Mouse (Mus musculus) thymus, adult 2 months (tissue): Measurements from ENCODE around the gene Ankrd52. TPM values are rescaled to one million over a fixed set of nuclear protein-coding genes. Genes with fewer than 3 reads are reported as not detected.

Experiments used
- DNase-seq: peaks from one replicate; pipeline ENCODE4 v3.0.0; 2021
- H3K27ac ChIP-seq: fragments of 200-500 bp; 2 replicates; pipeline ENCODE4 v1.5.1; 2012; ENCODE audit warnings: low read length, control low read depth; ENCODE audit not compliant: control insufficient read depth, insufficient read depth
- H3K27me3 ChIP-seq: fragments of 200-500 bp; 2 replicates; pipeline ENCODE4 v1.6.1; 2012; ENCODE audit warnings: mild to moderate bottlenecking, low read length, moderate library complexity, mixed read lengths; ENCODE audit not compliant: control insufficient read depth, insufficient read depth
- H3K36me3 ChIP-seq: fragments of 200-500 bp; 2 replicates; pipeline ENCODE4 v1.6.1; 2012; ENCODE audit warnings: mild to moderate bottlenecking, low read length, moderate library complexity; ENCODE audit not compliant: control insufficient read depth, insufficient read depth
- H3K4me1 ChIP-seq: fragments of 200-500 bp; replicated peaks from 2 replicates; pipeline ENCODE4 v1.6.1; 2012; ENCODE audit warnings: low read length; ENCODE audit not compliant: control insufficient read depth, insufficient read depth
- H3K4me3 ChIP-seq: fragments of 200-500 bp; 2 replicates; pipeline ENCODE4 v1.5.1; 2012; ENCODE audit warnings: mild to moderate bottlenecking, low read length, control low read depth, moderate library complexity; ENCODE audit not compliant: control insufficient read depth, insufficient read depth
- CTCF ChIP-seq: fragments of 200-500 bp; IDR thresholded peaks from 2 replicates; pipeline ENCODE4 v1.5.1; 2012; ENCODE audit warnings: mild to moderate bottlenecking, control low read depth, low read length, moderate library complexity, borderline replicate concordance; ENCODE audit not compliant: control insufficient read depth, poor library complexity, insufficient read depth; ENCODE audit errors: extremely low read depth
- POLR2A ChIP-seq: fragments of 200-500 bp; IDR thresholded peaks from 2 replicates; pipeline ENCODE4 v1.6.1; 2012; ENCODE audit warnings: mild to moderate bottlenecking, low read length, control low read depth, moderate library complexity; ENCODE audit not compliant: control insufficient read depth, poor library complexity, insufficient read depth; ENCODE audit errors: extremely low read depth
- WGBS: fragments of 180-500 bp; shearing (Covaris S2); methylation state at CpG from one replicate; pipeline ENCODE4 v1.1.7; 2018; 5-methylcytosine and 5-hydroxymethylcytosine counted together
- polyA plus RNA-seq: library from polyadenylated mRNA; depleted of rRNA; stranded (reverse); fragments of >200 nt; gene quantifications from 2 replicates; pipeline ENCODE4 v1.2.3, GENCODE M21; 2012

The Ankrd52 gene
- polyA plus RNA-seq, 1 experiment = 71.0 TPM

DNA sequence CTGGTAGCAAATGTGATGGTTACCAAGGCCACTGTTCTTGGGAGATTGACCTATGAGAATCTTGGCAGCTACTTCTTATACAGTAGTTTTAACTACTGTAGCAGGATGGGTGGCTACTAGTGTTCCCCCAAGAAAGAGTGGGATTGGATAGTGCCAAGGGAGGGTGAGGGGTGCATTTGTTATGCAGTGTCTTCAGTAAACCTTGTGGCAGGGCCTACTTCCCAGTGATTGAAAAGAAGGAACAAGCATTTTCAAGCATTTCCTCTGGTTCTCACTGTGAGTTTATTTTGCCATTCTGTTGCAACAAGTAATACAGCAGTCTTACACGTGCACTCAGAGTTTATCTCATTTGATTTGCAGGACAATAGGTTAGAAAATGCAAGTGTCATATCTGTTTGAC lies 35.6 kb downstream of the Ankrd52 start:
- H3K4me3 ChIP-seq = no peak overlapping the region
- TF ChIP-seq CTCF = no peak
- no peak for TF ChIP-seq POLR2A
- no peaks in the 10 kb centered on the region for H3K27me3 ChIP-seq
- no peak for DNase-seq
- peaks cover 15% of the 10 kb centered on the region; the same call in 1 of the 2 replicates for H3K36me3 ChIP-seq
- peaks cover 25% of the 10 kb centered on the region for H3K4me1 ChIP-seq
- no peak overlapping the region for H3K27ac ChIP-seq
- 14% methylated on average over 1 of the region's 1 CpGs for WGBS

DNA sequence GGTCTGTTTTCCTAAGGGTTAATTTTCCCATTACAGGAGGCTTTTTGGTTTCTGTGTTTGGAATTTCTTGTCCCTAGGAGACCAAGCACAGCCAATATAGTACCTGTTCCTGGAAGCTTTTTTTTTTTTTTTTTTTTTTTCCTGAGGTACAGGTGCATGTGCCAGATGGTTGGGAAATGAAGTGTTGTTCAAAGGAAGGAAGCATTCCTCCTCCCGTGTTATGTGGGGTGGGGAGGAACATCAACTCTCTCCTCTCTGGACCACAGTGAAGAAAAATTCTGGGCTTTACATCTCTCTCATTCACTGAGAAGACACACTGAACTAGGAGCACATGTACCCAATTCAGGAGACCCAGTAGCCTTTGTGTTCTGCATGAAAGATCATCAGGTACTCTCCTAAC lies 36.2 kb downstream of the Ankrd52 start:
- Histone ChIP-seq H3K36me3 (peaks cover 18% of the 10 kb centered on the region; the same call in 1 of the 2 replicates), H3K27ac (no peak overlapping the region), H3K27me3 (no peaks in the 10 kb centered on the region), H3K4me1 (peaks cover 25% of the 10 kb centered on the region), H3K4me3 (no peak overlapping the region)
- WGBS = 33% methylated on average over 1 of the region's 1 CpGs
- TF ChIP-seq CTCF (no peak), POLR2A (no peak)
- DNase-seq = no peak

DNA sequence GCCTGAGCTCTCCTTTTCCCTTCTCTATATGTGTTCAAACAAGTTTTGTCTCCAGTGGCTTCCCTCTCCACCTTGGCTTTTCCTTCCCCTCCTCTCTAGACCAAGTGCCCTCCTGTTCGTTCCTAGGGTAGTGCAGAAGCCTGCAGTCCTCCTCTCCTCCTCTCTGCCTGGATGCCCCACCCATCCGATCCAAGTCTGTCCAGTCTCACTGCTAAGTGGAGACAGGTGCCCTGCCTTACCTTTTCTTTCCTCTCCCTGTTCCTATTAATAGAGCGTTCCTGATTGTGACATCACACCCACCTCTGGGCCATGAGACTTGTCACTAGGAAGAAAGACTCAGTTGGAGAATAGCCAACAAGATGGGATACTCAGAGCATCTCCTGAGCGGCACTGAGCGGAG lies 37.9 kb downstream of the Ankrd52 start:
- TF ChIP-seq POLR2A (no peak), CTCF (no peak)
- no peak overlapping the region for H3K27ac ChIP-seq
- WGBS = 97% methylated on average over 5 of the region's 5 CpGs
- H3K4me3 ChIP-seq = no peak overlapping the region
- H3K36me3 ChIP-seq = peaks cover 24% of the 10 kb centered on the region; the same call in 1 of the 2 replicates
- no peak for DNase-seq
- H3K4me1 ChIP-seq = peaks cover 16% of the 10 kb centered on the region
- no peaks in the 10 kb centered on the region for H3K27me3 ChIP-seq

DNA sequence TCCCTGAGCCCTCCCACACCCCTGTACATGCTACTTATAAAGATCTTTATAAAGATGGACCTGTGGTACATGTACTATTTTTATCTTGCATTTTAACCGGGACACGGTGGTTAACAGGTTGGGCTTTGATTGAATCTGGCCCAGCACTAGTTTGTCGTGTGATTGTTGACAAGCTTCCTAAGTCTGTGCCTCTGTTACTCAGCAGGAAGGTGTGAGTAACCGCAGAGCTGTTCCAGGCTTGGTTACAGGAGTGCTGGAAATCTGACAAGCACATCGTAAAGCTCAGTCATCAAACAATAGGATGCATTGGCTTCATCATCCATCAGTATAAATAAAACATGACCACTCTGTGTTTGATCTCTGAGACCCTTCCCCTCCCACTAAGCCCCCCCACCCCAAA lies 45.5 kb downstream of the Ankrd52 start:
- DNase-seq = no peak
- TF ChIP-seq CTCF = no peak
- no peak for TF ChIP-seq POLR2A
- Histone ChIP-seq H3K4me1 (peaks cover 6% of the 10 kb centered on the region), H3K27me3 (no peaks in the 10 kb centered on the region), H3K27ac (no peak overlapping the region), H3K36me3 (peaks cover 22% of the 10 kb centered on the region), H3K4me3 (no peak overlapping the region)
- 80% methylated on average over 5 of the region's 5 CpGs for whole genome bisulfite sequencing

DNA sequence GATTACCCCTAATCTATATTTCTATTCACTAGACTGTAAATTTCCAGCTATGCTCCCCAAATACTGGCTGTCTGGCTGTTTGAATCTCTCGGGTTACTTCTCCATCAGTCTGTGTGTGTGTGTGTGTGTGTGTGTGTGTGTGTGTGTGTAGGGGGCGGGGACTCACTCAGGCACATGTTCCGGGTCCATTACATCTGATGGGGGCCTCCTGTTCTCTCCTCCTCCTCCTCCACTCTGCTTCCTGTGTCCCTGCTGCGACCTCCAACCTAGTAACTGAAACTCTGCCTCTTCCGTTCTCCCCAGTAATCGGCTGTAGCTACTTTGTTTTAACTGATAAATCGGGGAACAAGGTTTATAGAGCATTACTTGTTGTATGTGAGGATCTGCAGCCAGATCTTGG lies 47.7 kb downstream of the Ankrd52 start:
- H3K27me3 ChIP-seq = no peaks in the 10 kb centered on the region
- peaks cover 6% of the 10 kb centered on the region for H3K4me1 ChIP-seq
- H3K27ac ChIP-seq = peak overlapping the region; percentile 37; the same call in 1 of the 2 replicates
- H3K36me3 ChIP-seq = peaks cover 21% of the 10 kb centered on the region
- no peak for TF ChIP-seq CTCF
- TF ChIP-seq POLR2A = no peak
- WGBS = 1% methylated on average over 7 of the region's 7 CpGs
- H3K4me3 ChIP-seq = no peak overlapping the region
- peak; percentile 49 for DNase-seq

DNA sequence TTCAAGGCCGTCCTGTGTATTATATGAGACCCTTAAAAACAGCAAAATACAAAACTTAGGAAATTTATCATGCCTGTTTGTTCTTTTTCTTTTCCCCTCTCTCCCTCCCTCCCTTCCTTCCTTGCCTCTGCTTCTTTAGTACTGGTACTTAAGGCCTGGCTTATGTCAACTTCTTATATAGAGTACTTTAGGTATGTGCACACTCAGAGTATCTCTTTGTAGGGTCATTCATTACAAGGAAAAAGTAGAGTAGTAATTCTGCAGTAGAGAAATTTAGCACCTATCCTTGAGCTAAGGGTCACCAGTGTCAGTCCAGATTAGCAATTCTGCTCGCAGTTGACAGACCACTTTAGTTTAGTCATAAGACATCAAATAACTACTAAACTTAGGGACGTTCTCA lies 48.3 kb downstream of the Ankrd52 start:
- Histone ChIP-seq H3K27me3 (no peaks in the 10 kb centered on the region), H3K4me3 (no peak overlapping the region), H3K27ac (no peak overlapping the region), H3K36me3 (peaks cover 25% of the 10 kb centered on the region), H3K4me1 (peaks cover 6% of the 10 kb centered on the region)
- no peak for TF ChIP-seq CTCF
- no peak for TF ChIP-seq POLR2A
- 98% methylated on average over 3 of the region's 3 CpGs for WGBS
- no peak for DNase-seq

DNA sequence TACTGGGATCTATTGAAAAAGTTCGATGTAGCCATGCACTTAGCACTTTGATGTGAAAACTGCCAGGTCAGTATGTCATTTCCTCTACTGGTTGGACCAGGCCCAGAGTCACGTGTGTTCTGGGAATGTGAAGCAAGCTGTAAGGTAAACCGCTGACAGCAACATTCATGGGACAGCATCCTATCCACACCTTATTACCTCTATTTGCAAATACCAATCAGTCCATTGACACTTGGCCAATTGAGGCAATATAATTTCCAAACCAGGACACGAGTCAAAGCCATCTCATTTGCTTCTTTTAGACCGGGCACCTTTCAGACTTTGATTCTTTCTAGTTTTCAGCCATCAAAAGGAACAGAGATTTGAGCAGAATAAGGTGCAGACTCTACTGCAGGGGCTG lies 52.1 kb downstream of the Ankrd52 start:
- Histone ChIP-seq H3K27me3 (no peaks in the 10 kb centered on the region), H3K36me3 (peaks cover 15% of the 10 kb centered on the region), H3K4me1 (peaks cover 9% of the 10 kb centered on the region), H3K4me3 (no peak overlapping the region), H3K27ac (no peak overlapping the region)
- no peak for TF ChIP-seq CTCF
- TF ChIP-seq POLR2A = no peak
- 96% methylated on average over 5 of the region's 5 CpGs for WGBS
- no peak for DNase-seq

DNA sequence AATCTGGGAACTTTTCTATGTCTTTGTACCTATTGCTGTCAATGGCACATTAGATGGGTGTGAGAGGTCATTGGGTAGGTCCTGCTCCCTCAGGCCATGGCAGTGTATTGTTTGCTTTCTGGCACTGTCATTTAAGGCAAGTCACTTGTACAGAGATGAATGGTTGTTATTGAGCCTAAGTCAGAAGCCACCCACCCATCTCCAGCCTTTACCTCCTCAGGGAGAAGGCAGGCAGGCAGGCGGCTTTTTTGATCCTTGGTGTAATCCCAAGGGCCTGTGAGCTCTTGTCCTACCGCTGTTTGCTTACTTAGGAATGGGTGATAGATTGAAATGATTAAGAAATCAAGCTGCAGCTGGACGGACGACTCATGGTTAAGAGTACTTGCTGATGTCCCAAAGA lies 52.5 kb downstream of the Ankrd52 start:
- no peak overlapping the region for H3K4me3 ChIP-seq

More for the DNA sequence above, 52.5 kb downstream of the Ankrd52 start:
- H3K4me1 ChIP-seq = peaks cover 13% of the 10 kb centered on the region
- H3K27me3 ChIP-seq = no peaks in the 10 kb centered on the region
- no peak overlapping the region for H3K27ac ChIP-seq
- TF ChIP-seq CTCF = no peak
- TF ChIP-seq POLR2A = no peak
- H3K36me3 ChIP-seq = peaks cover 15% of the 10 kb centered on the region
- 96% methylated on average over 4 of the region's 4 CpGs for WGBS
- DNase-seq = no peak
